Mouse (Mus musculus) neural tube, embryonic 13.5 days (tissue): ENCODE data around the gene Gm10837. TPM values are rescaled to one million over a fixed set of nuclear protein-coding genes. Genes with fewer than 3 reads are reported as not detected.

Experiments
- ATAC-seq: fragments of 200-750 bp; cut with Nextera tagmentation; 2 replicates; pipeline ENCODE4 v1.8.0; 2017; ENCODE audit warnings: low read depth, mild to moderate bottlenecking, moderate TSS enrichment, moderate library complexity
- H3K27ac ChIP-seq: fragments of 300-500 bp; sonication (generic); replicated peaks from 2 replicates; pipeline ENCODE4 v1.5.1; 2015; ENCODE audit warnings: moderate library complexity, mild to moderate bottlenecking, inconsistent platforms
- H3K27me3 ChIP-seq: fragments of 300-500 bp; sonication (generic); 2 replicates; pipeline ENCODE4 v1.6.1; 2015; ENCODE audit warnings: mild to moderate bottlenecking, inconsistent platforms
- H3K36me3 ChIP-seq: fragments of 300-500 bp; sonication (generic); 2 replicates; pipeline ENCODE4 v1.6.1; 2015; ENCODE audit warnings: mild to moderate bottlenecking, inconsistent platforms
- H3K4me1 ChIP-seq: fragments of 300-500 bp; sonication (generic); replicated peaks from 2 replicates; pipeline ENCODE4 v1.6.1; 2015; ENCODE audit warnings: inconsistent platforms
- H3K4me2 ChIP-seq: fragments of 300-500 bp; sonication (generic); 2 replicates; pipeline ENCODE4 v1.6.1; 2015; ENCODE audit warnings: inconsistent platforms, mild to moderate bottlenecking, moderate library complexity
- H3K4me3 ChIP-seq: fragments of 300-500 bp; sonication (generic); 2 replicates; pipeline ENCODE4 v1.5.1; 2015; ENCODE audit warnings: mild to moderate bottlenecking, inconsistent platforms
- H3K9ac ChIP-seq: fragments of 300-500 bp; sonication (generic); 2 replicates; pipeline ENCODE4 v1.6.1; 2015; ENCODE audit warnings: moderate library complexity, mild to moderate bottlenecking, inconsistent platforms
- H3K9me3 ChIP-seq: fragments of 300-500 bp; sonication (generic); 2 replicates; pipeline ENCODE4 v1.6.1; 2016; ENCODE audit warnings: inconsistent platforms
- WGBS: fragments of 180-500 bp; shearing (Covaris S2); methylation state at CpG from one replicate; pipeline ENCODE4 v1.1.7; 2015; 5-methylcytosine and 5-hydroxymethylcytosine counted together
- polyA plus RNA-seq: library from polyadenylated mRNA; unstranded; fragments of >200 nt; fragmentation: Nextera tagmentation; extraction: Ambion mirVana; gene quantifications from 2 replicates; pipeline ENCODE4 v1.2.1, GENCODE M21; 2015

Gene Gm10837
- polyA plus RNA-seq, 1 experiment from 2014 or later = 0.29 TPM

GRCm38 (mm10) chr14:122483556-122484421 lies 6.6 kb upstream of the Gm10837 start:
- ATAC-seq = no peak; the same call in 1 of the 2 replicates
- Histone ChIP-seq H3K27me3 (peaks cover 81% of the 10 kb centered on the region), H3K27ac (peak overlapping the region; percentile 23; the same call in 1 of the 2 replicates), H3K9me3 (no peaks in the 10 kb centered on the region), H3K4me3 (peak overlapping the region; percentile 12; the same call in 1 of the 2 replicates), H3K4me1 (peaks cover 20% of the 10 kb centered on the region), H3K4me2 (peak overlapping the region; percentile 62), H3K9ac (peak overlapping the region; percentile 31), H3K36me3 (no peaks in the 10 kb centered on the region)
- WGBS = 10% methylated on average over 18 of the region's 18 CpGs

GRCm38 (mm10) chr14:122484458-122484843 lies 5.9 kb upstream of the Gm10837 start:
- Histone ChIP-seq H3K36me3 (no peaks in the 10 kb centered on the region), H3K27ac (peak overlapping the region; percentile 67), H3K9me3 (no peaks in the 10 kb centered on the region), H3K4me2 (peak overlapping the region; percentile 62), H3K4me1 (peaks cover 20% of the 10 kb centered on the region), H3K27me3 (peaks cover 84% of the 10 kb centered on the region), H3K9ac (peak overlapping the region; percentile 31; the same call in 1 of the 2 replicates), H3K4me3 (peak overlapping the region; percentile 12; the same call in 1 of the 2 replicates)
- no peak for ATAC-seq
- WGBS = 14% methylated on average over 4 of the region's 4 CpGs

DNA sequence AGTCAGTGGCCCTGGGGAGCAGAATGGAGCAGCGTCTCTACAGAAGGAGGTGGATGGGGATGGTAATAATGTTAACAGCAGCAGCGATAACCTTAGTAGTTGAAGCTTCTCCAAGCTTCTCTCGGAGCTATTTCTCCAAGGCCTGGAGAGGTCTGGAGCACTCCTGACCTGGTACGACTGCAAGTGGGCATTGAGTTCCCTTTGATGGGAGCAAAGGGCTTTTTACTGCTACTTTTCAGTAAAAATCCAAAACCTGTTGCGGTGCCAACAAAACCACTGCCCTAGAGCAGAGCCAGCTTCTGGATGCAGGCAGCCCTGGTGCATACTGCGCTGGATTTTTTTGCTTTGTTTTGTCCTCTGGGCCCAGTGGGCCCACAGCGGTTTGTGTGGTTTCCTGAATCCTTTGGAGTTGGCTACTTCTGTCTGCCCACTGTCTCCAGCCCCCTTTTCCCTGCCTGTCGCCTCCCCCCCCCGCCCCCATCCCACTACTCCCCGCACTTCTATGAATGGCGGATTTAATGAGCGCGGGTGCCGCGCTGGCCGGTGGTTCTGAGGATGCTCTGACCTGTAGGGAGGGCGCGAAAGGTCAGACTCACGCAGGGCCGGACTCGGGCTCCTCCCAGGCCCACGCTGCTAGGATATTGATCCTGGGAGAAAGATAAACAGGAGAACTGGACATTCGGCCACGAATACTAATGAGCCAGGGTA lies 5.4 kb upstream of the Gm10837 start:
- H3K9ac ChIP-seq = peak overlapping the region; percentile 34
- H3K36me3 ChIP-seq = no peaks in the 10 kb centered on the region
- no peaks in the 10 kb centered on the region for H3K9me3 ChIP-seq
- peak overlapping the region; percentile 67 for H3K27ac ChIP-seq
- H3K27me3 ChIP-seq = peaks cover 89% of the 10 kb centered on the region
- no peak overlapping the region for H3K4me3 ChIP-seq
- peaks cover 20% of the 10 kb centered on the region for H3K4me1 ChIP-seq
- 3% methylated on average over 24 of the region's 24 CpGs for WGBS
- H3K4me2 ChIP-seq = peak overlapping the region; percentile 62
- ATAC-seq = no peak

DNA sequence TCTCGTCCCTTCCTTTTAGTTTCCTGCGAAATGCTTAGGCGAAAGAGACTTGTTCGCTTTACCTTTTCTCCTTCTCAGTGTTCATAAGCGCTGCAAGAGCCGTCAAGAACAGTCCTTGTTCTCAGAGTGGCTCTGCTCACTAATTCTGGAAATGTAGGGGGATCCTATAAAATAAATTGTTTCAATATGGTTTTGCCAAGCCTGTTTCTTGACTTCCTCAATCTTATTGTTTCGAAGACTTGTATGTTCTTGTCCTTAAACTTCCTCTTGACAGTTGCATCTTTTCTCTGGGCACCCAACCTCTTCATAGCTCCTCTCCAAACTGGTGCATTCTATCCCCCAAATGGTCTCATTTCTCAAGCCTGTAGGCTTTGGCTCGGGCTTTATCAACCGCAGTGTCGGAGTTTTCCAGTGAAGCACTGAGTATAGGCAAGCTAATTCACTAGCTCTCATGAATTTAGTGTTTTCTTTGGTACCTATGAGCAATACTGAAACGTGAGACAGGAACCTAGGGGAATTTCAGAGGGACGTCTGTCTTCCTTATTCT lies 4.7 kb upstream of the Gm10837 start:
- Histone ChIP-seq H3K27me3 (peaks cover 89% of the 10 kb centered on the region), H3K9ac (peak overlapping the region; percentile 34), H3K4me2 (peak overlapping the region; percentile 62), H3K36me3 (no peaks in the 10 kb centered on the region), H3K4me1 (peaks cover 24% of the 10 kb centered on the region), H3K27ac (peak overlapping the region; percentile 67), H3K9me3 (no peaks in the 10 kb centered on the region), H3K4me3 (no peak overlapping the region; the same call in 1 of the 2 replicates)
- ATAC-seq = no peak
- WGBS = 5% methylated on average over 12 of the region's 12 CpGs

- Histone ChIP-seq H3K4me2 (no peak overlapping the region), H3K9ac (no peak overlapping the region), H3K9me3 (no peaks in the 10 kb centered on the region), H3K36me3 (no peaks in the 10 kb centered on the region), H3K4me3 (no peak overlapping the region), H3K27me3 (peaks cover 89% of the 10 kb centered on the region), H3K27ac (no peak overlapping the region), H3K4me1 (peaks cover 27% of the 10 kb centered on the region)
- 8% methylated on average over 1 of the region's 1 CpGs for WGBS
- ATAC-seq = no peak
Measured at GRCm38 (mm10) chr14:122486611-122487010, 3.8 kb upstream of the Gm10837 start.

DNA sequence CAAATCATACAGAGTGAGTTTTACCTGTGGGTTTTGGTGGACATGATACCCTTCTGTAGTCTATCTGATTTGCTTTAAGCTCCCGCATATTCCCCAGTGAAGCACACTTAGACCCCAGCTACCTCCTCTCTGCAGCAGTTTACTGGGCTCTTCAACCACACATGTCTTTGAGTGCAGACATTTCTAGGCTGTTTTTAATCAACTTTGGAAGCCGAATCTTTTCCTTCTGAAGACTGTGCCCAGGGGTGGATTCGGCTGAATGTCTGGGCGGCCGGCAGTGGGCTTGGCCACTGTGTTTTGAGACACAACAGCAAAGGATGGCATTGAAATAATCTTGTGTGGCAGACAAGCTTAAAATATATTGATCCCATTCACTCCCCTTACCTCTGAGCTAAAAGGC lies 3.0 kb upstream of the Gm10837 start:
- H3K9ac ChIP-seq = no peak overlapping the region
- ATAC-seq = no peak

GRCm38 (mm10) chr14:122489041-122489440 lies 1.3 kb upstream of the Gm10837 start:
- Histone ChIP-seq H3K36me3 (no peaks in the 10 kb centered on the region), H3K27me3 (peaks cover 79% of the 10 kb centered on the region), H3K4me3 (no peak overlapping the region), H3K4me2 (peak overlapping the region; percentile 51), H3K9me3 (peaks cover 4% of the 10 kb centered on the region; the same call in 1 of the 2 replicates), H3K27ac (0 out of 2 replicates have a peak overlapping the region, but pooled peaks have one; percentile 6), H3K4me1 (peaks cover 16% of the 10 kb centered on the region), H3K9ac (no peak overlapping the region)
- no peak for ATAC-seq
- 2% methylated on average over 5 of the region's 5 CpGs for WGBS

More for the DNA sequence above, 3.0 kb upstream of the Gm10837 start:
- Histone ChIP-seq H3K36me3 (no peaks in the 10 kb centered on the region), H3K27ac (0 out of 2 replicates have a peak overlapping the region, but pooled peaks have one; percentile 38), H3K27me3 (peaks cover 84% of the 10 kb centered on the region), H3K4me2 (peak overlapping the region; percentile 14; the same call in 1 of the 2 replicates), H3K4me1 (peaks cover 23% of the 10 kb centered on the region), H3K4me3 (no peak overlapping the region), H3K9me3 (no peaks in the 10 kb centered on the region)
- WGBS = 5% methylated on average over 5 of the region's 5 CpGs

GRCm38 (mm10) chr14:122489686-122490414 lies 536 bp upstream of the Gm10837 start:
- no peaks in the 10 kb centered on the region for H3K36me3 ChIP-seq
- H3K4me2 ChIP-seq = peak overlapping the region; percentile 51
- 3% methylated on average over 12 of the region's 12 CpGs for WGBS

DNA sequence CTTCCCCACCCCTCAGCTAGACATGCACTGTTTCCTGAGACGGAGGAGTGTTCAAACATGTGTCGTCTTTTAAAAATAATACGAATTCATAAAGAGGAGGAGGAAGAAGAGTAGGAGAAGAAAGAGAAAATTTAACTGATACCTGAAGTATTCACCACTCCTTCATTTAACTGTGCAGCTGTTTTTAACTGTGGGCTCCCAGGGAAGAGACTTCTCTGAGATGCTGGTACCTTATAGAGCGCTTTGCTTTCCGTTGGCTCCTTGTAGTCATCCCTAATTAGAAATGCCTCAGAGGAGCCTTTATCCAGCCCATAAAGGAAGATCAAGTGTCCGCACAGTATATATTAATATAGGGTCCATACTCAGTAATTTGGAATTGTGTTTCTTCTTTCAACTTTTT lies 1.1 kb downstream of the Gm10837 start:
- Histone ChIP-seq H3K4me2 (no peak overlapping the region), H3K36me3 (no peaks in the 10 kb centered on the region), H3K9ac (no peak overlapping the region), H3K27me3 (peaks cover 55% of the 10 kb centered on the region), H3K27ac (peak overlapping the region; percentile 74; the same call in 1 of the 2 replicates), H3K4me3 (no peak overlapping the region), H3K4me1 (peaks cover 7% of the 10 kb centered on the region), H3K9me3 (peaks cover 8% of the 10 kb centered on the region; the same call in 1 of the 2 replicates)
- WGBS = 70% methylated on average over 6 of the region's 6 CpGs
- no peak for ATAC-seq

More at GRCm38 (mm10) chr14:122489686-122490414, 536 bp upstream of the Gm10837 start:
- Histone ChIP-seq H3K27me3 (peaks cover 71% of the 10 kb centered on the region), H3K27ac (peak overlapping the region; percentile 38), H3K4me3 (peak overlapping the region; percentile 34; the same call in 1 of the 2 replicates), H3K4me1 (peaks cover 12% of the 10 kb centered on the region), H3K9ac (no peak overlapping the region; the same call in 1 of the 2 replicates), H3K9me3 (peaks cover 8% of the 10 kb centered on the region; the same call in 1 of the 2 replicates)
- peak; percentile 51; the same call in 1 of the 2 replicates for ATAC-seq

GRCm38 (mm10) chr14:122492015-122492414 lies 1.6 kb downstream of the Gm10837 start:
- 69% methylated on average over 1 of the region's 1 CpGs for WGBS

GRCm38 (mm10) chr14:122509058-122509457 lies 18.7 kb downstream of the Gm10837 start:
- WGBS = 36% methylated on average over 2 of the region's 2 CpGs

More at GRCm38 (mm10) chr14:122492015-122492414, 1.6 kb downstream of the Gm10837 start:
- peaks cover 50% of the 10 kb centered on the region for H3K27me3 ChIP-seq
- no peak overlapping the region for H3K4me3 ChIP-seq
- H3K9ac ChIP-seq = no peak overlapping the region
- H3K9me3 ChIP-seq = peaks cover 8% of the 10 kb centered on the region; the same call in 1 of the 2 replicates
- no peak overlapping the region for H3K27ac ChIP-seq
- peaks cover 7% of the 10 kb centered on the region for H3K4me1 ChIP-seq
- ATAC-seq = no peak
- no peaks in the 10 kb centered on the region for H3K36me3 ChIP-seq
- H3K4me2 ChIP-seq = no peak overlapping the region

More at GRCm38 (mm10) chr14:122509058-122509457, 18.7 kb downstream of the Gm10837 start:
- no peaks in the 10 kb centered on the region for H3K9me3 ChIP-seq
- no peak for ATAC-seq
- H3K27me3 ChIP-seq = no peaks in the 10 kb centered on the region
- no peak overlapping the region for H3K4me3 ChIP-seq
- H3K4me2 ChIP-seq = no peak overlapping the region
- no peaks in the 10 kb centered on the region for H3K36me3 ChIP-seq
- no peak overlapping the region for H3K27ac ChIP-seq
- H3K9ac ChIP-seq = no peak overlapping the region
- H3K4me1 ChIP-seq = no peaks in the 10 kb centered on the region
